In genomic region chr16:7329196-7329595, GRCm38 (mm10) we compare ENCODE assay signal across 11 mouse cellular contexts.
DNase-seq lines count a peak whose midpoint lies in the region.
"Had no signal": no experiment of that assay in that cellular context is flagged by ENCODE, and none has a peak within 500 bp of the region (broad histone marks: within the 10 kb centered on the region; RNA-seq: fewer than 3 reads in every experiment).

No protein-coding gene starts in this region.

- peak; percentile 71 for DNase-seq in gastrocnemius, adult 18-20 months (ENCODE audit: low spot score)
- no peak for DNase-seq in gastrocnemius, postnatal 4 days (ENCODE audit: low spot score in 2 of 2)
- peak; percentile 57 for DNase-seq in cerebellum, adult 11 months
- peak; percentile 76 for DNase-seq in cerebellum, adult 9-11 months
- peak; percentile 31 for DNase-seq in gastrocnemius, postnatal 25 days
- DNase-seq in thymus, postnatal 4 days: no peak
- DNase-seq in embryo, embryonic 11 days: no peak
- DNase-seq: adrenal gland, postnatal 14 days; kidney, postnatal 14 days; retina, postnatal 1 day; thymus, postnatal 14 days had no signal

Comparison
In these comparisons a context has a peak if more than half of its experiments do, and no peak if none do; other contexts are left out.
1. DNase-seq: peak in gastrocnemius, adult 18-20 months (single experiment), cerebellum, adult 11 months (single experiment), cerebellum, adult 9-11 months (single experiment) and gastrocnemius, postnatal 25 days (single experiment); none in gastrocnemius, postnatal 4 days (0 of 2), thymus, postnatal 4 days (single experiment) and embryo, embryonic 11 days (single experiment).